Comparison of ENCODE assay signal across 9 mouse cellular contexts in the genomic region with DNA sequence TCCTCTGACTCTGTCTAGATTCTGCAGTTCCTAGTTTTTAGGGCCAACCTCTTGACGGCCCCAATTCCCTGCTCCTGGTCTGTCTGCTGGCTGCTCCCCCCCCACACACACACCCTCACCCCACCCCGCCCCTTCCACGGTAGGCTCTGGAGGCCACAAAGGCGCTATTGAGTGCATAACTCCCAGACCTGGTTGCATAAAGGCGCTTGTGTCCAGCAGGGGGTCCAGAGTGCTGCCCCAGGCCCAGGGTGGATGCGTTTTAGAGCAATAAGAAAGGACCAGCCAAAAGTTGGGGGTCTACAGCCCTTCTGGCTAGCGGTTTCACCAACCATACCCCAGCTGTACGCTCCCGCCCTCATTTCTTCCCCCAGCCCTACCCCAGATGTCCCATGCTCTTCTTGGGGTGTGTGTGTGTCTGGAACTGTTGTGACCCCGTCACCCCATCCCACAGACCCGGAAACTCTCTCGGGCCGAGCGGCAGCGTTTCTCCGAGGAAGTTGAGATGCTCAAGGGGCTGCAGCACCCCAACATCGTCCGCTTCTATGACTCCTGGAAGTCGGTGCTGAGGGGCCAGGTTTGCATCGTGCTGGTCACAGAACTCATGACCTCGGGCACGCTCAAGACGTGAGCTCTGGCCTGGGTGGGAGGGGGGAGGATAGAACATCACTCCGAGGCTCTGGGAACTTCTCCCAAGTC. TPM values are rescaled to one million over a fixed set of nuclear protein-coding genes. Genes with fewer than 3 reads are reported as not detected.
A peak's percentile ranks its signal among the peaks of the same experiment; 100 is the strongest.
DNase-seq lines count a peak whose midpoint lies in the region; ATAC-seq and TF ChIP-seq lines count a peak whose summit lies in the region.
"Had no signal": no experiment of that assay in that cellular context is flagged by ENCODE, and none has a peak within 500 bp of the region (broad histone marks: within the 10 kb centered on the region; RNA-seq: fewer than 3 reads in every experiment).

No protein-coding gene starts in this region.

- no peak for TF ChIP-seq EP300 in stomach, postnatal 0 days (optimal IDR thresholded peaks at IDR 0.05)

- H3K36me3 ChIP-seq in forebrain, embryonic 10.5 days (replicated peaks) = peaks cover 19% of the 10 kb centered on the region; the same call in 1 of the 2 replicates
- H3K36me3 ChIP-seq in forebrain, embryonic 16.5 days (ENCODE audit: control insufficient read depth, insufficient read depth) = no peaks in the 10 kb centered on the region
- H3K36me3 ChIP-seq in stomach, postnatal 0 days (ENCODE audit: control insufficient read depth, insufficient read depth, low read length) = peaks cover 2% of the 10 kb centered on the region; the same call in 1 of the 2 replicates

- H3K4me1 ChIP-seq in forebrain, embryonic 10.5 days = peaks cover 70% of the 10 kb centered on the region
- H3K4me1 ChIP-seq in forebrain, embryonic 16.5 days (replicated peaks; ENCODE audit: control insufficient read depth, insufficient read depth, low read length) = peaks cover 25% of the 10 kb centered on the region
- no peaks in the 10 kb centered on the region; the same call in 1 of the 2 replicates for H3K4me1 ChIP-seq in stomach, postnatal 0 days (replicated peaks; ENCODE audit: control insufficient read depth, insufficient read depth)

- TF ChIP-seq CTCF in stomach, postnatal 0 days (IDR thresholded peaks at IDR 0.05; ENCODE audit: low read depth) = peak; percentile 43

- H3K9me3 ChIP-seq in forebrain, embryonic 10.5 days = no peaks in the 10 kb centered on the region
- H3K9me3 ChIP-seq in forebrain, embryonic 16.5 days (ENCODE audit: control insufficient read depth, low read length) = no peaks in the 10 kb centered on the region
- H3K9me3 ChIP-seq in stomach, postnatal 0 days (ENCODE audit: control insufficient read depth, low read length) = no peaks in the 10 kb centered on the region

- no peak overlapping the region for H3K9ac ChIP-seq in forebrain, embryonic 16.5 days (replicated peaks; ENCODE audit: low read depth, low read length)
- peak overlapping the region; percentile 23 for H3K9ac ChIP-seq in stomach, postnatal 0 days (ENCODE audit: low read length)

- under 1% methylated on average over 24 of the region's 24 CpGs for WGBS in forebrain, embryonic 10.5 days
- WGBS in forebrain, embryonic 16.5 days = 2% methylated on average over 24 of the region's 24 CpGs
- WGBS in stomach, postnatal 0 days = 11% methylated on average over 24 of the region's 24 CpGs

- H3K4me2 ChIP-seq in forebrain, embryonic 16.5 days (ENCODE audit: low read length) = no peak overlapping the region
- H3K4me2 ChIP-seq in stomach, postnatal 0 days (replicated peaks; ENCODE audit: low read depth) = peak overlapping the region; percentile 69

- DNase-seq in forebrain, embryonic 10.5 days (ENCODE audit: extremely low spot score, low spot score) = no peak
- peak; percentile 64 for DNase-seq in retina, postnatal 1 day
- no peak for DNase-seq in retina, embryonic 14.5 days (ENCODE audit: low spot score)
- DNase-seq in liver (peak; percentile 41), MN1 (ENCODE audit: low spot score) (no peak)
- DNase-seq in stomach, postnatal 0 days (ENCODE audit: low spot score) = peak; percentile 70
- no peak for DNase-seq in ovary, postnatal 14 days (ENCODE audit: low spot score)
- DNase-seq: lung, postnatal 36 days had no signal

- H3K27me3 ChIP-seq in forebrain, embryonic 10.5 days (ENCODE audit: poor library complexity, severe bottlenecking) = peaks cover 66% of the 10 kb centered on the region
- H3K27me3 ChIP-seq in forebrain, embryonic 16.5 days (replicated peaks; ENCODE audit: control insufficient read depth, insufficient read depth, low read length) = peaks cover 41% of the 10 kb centered on the region
- no peaks in the 10 kb centered on the region for H3K27me3 ChIP-seq in stomach, postnatal 0 days (ENCODE audit: control insufficient read depth, insufficient read depth, low read length)

- ATAC-seq in forebrain, embryonic 16.5 days = no peak
- ATAC-seq in stomach, postnatal 0 days (ENCODE audit: low FRiP score, low TSS enrichment) = 0 out of 2 replicates have a peak, but pooled peaks have one; percentile 21

- H3K27ac ChIP-seq in forebrain, embryonic 10.5 days = 0 out of 2 replicates have a peak overlapping the region, but pooled peaks have one; percentile 35
- H3K27ac ChIP-seq in forebrain, embryonic 16.5 days (ENCODE audit: low read length) = no peak overlapping the region
- no peak overlapping the region; the same call in 1 of the 2 replicates for H3K27ac ChIP-seq in stomach, postnatal 0 days (replicated peaks)

- H3K4me3 ChIP-seq in forebrain, embryonic 10.5 days = peak overlapping the region; percentile 67
- H3K4me3 ChIP-seq in forebrain, embryonic 16.5 days (replicated peaks; ENCODE audit: low read length) = no peak overlapping the region
- peak overlapping the region; percentile 65 for H3K4me3 ChIP-seq in stomach, postnatal 0 days (ENCODE audit: low read depth, low read length)

RNA-seq across cellular contexts. Expression of a gene that starts 2.1 kb away (rescaled TPM):
- 5.4 and 6.4 TPM in 2 replicates for polyA plus RNA-seq in forebrain, embryonic 10.5 days (2016; fragmentation: Nextera tagmentation; extraction: Ambion mirVana)
- polyA plus RNA-seq in forebrain, embryonic 16.5 days (2015; fragmentation: Nextera tagmentation; extraction: Ambion mirVana) = 5.8 and 6.2 TPM in 2 replicates
- 15.9 and 18.4 TPM in 2 replicates for polyA plus RNA-seq in stomach, postnatal 0 days (2015; fragmentation: Nextera tagmentation; extraction: Ambion mirVana)

RNA-seq across cellular contexts. Expression of a gene that starts 8.9 kb away (rescaled TPM):
- 128 and 129 TPM in 2 replicates for polyA plus RNA-seq in forebrain, embryonic 10.5 days (2016; fragmentation: Nextera tagmentation; extraction: Ambion mirVana)
- polyA plus RNA-seq in forebrain, embryonic 16.5 days (2015; fragmentation: Nextera tagmentation; extraction: Ambion mirVana) = 91.1 and 93.3 TPM in 2 replicates
- 141 and 157 TPM in 2 replicates for polyA plus RNA-seq in stomach, postnatal 0 days (2015; fragmentation: Nextera tagmentation; extraction: Ambion mirVana)

RNA-seq across cellular contexts. Expression of a gene that starts 16.4 kb away (rescaled TPM):
- polyA plus RNA-seq in forebrain, embryonic 10.5 days (2016; fragmentation: Nextera tagmentation; extraction: Ambion mirVana) = 0.77 and 1.0 TPM in 2 replicates
- 0.91 TPM in 2 replicates for polyA plus RNA-seq in forebrain, embryonic 16.5 days (2015; fragmentation: Nextera tagmentation; extraction: Ambion mirVana)
- 0.30 and 0.33 TPM in 2 replicates for polyA plus RNA-seq in stomach, postnatal 0 days (2015; fragmentation: Nextera tagmentation; extraction: Ambion mirVana)

RNA-seq across cellular contexts. Expression of a gene that starts 16.5 kb away (rescaled TPM):
- polyA plus RNA-seq in forebrain, embryonic 10.5 days (2016; fragmentation: Nextera tagmentation; extraction: Ambion mirVana) = 186 and 194 TPM in 2 replicates
- polyA plus RNA-seq in forebrain, embryonic 16.5 days (2015; fragmentation: Nextera tagmentation; extraction: Ambion mirVana) = 191 and 197 TPM in 2 replicates
- polyA plus RNA-seq in stomach, postnatal 0 days (2015; fragmentation: Nextera tagmentation; extraction: Ambion mirVana) = 175 and 180 TPM in 2 replicates

RNA-seq across cellular contexts. Expression of a gene that starts 16.6 kb away (rescaled TPM):
- 54.8 and 57.3 TPM in 2 replicates for polyA plus RNA-seq in forebrain, embryonic 10.5 days (2016; fragmentation: Nextera tagmentation; extraction: Ambion mirVana)
- 67.4 and 72.0 TPM in 2 replicates for polyA plus RNA-seq in forebrain, embryonic 16.5 days (2015; fragmentation: Nextera tagmentation; extraction: Ambion mirVana)
- polyA plus RNA-seq in stomach, postnatal 0 days (2015; fragmentation: Nextera tagmentation; extraction: Ambion mirVana) = 62.3 and 64.9 TPM in 2 replicates

Comparison
In these comparisons a context has a peak if more than half of its experiments do, and no peak if none do; other contexts are left out.
1. DNase-seq: peak in retina, postnatal 1 day (single experiment), liver (single experiment) and stomach, postnatal 0 days (single experiment); none in forebrain, embryonic 10.5 days (single experiment), retina, embryonic 14.5 days (single experiment), ovary, postnatal 14 days (single experiment) and MN1 (single experiment).